Mouse (Mus musculus): Measurements from ENCODE around the gene Rasal2. TPM values are rescaled to one million over a fixed set of nuclear protein-coding genes. Genes with fewer than 3 reads are reported as not detected.

The Rasal2 gene
- total and polyA plus RNA-seq, 3 experiments = 1.5 to 3.2 TPM; not detected in 1

DNA sequence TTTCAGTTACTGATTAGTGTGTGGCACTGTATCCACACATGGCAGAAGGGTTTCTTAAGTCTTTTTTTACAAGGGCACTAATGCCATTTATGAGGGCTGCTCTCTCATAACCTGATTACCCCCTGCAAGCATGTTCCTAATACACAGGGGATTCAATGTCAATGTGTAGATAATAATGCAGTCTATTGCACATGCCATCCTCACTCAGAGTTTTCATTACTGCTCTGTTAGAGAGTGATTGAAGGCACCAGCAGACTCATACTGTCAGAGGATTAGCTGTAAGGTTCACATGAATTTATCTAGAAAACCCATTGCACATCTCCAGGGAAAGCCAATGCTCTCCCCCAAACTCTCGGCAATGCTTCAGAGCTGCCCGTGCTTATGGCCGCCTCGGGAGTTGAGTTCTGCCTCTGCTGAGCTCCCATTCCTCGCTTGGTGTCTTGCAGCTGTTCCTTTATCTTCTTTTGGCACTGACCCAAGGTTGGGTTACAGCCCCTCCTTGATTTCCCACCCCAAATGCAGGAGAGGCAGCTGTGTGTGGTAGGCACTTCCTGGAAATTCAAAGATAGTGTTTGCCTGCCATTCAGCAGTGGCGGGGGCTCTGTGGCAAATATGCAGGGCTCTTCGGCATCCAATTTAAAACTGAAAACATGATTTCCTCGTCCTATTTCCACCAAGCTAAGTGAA is 13.5 kb upstream of the Rasal2 start:
- H3K36me3 ChIP-seq (ENCODE audit: control insufficient read depth in 1 of 2, insufficient read depth in 2 of 2, low read length in 2 of 2) = peaks cover 0 to 15% of the 10 kb centered on the region in 2 experiments; a peak in 2 of 4 replicates
- H3K4me3 ChIP-seq (ENCODE audit: control insufficient read depth in 1 of 2, insufficient read depth in 1 of 2, low read depth in 2 of 2, low read length in 2 of 2) = peak overlapping the region; percentile 29 to 50
- H3K9me3 ChIP-seq (replicated peaks; ENCODE audit: insufficient read depth, low read length) = no peaks in the 10 kb centered on the region
- no peak overlapping the region for H3K27ac ChIP-seq (ENCODE audit: control insufficient read depth, low read depth, low read length)
- peak; percentile 86 for DNase-seq (ENCODE audit: low read depth, low spot score)
- no peaks in the 10 kb centered on the region for H3K27me3 ChIP-seq (ENCODE audit: control insufficient read depth in 1 of 2, insufficient read depth in 2 of 2, low read length in 2 of 2)
- no peaks in the 10 kb centered on the region for H3K79me2 ChIP-seq (ENCODE audit: control insufficient read depth, insufficient read depth, low read length, poor library complexity)
- H3K9ac ChIP-seq (ENCODE audit: control insufficient read depth, low read depth, low read length, poor library complexity, severe bottlenecking) = no peak overlapping the region
- H3K4me1 ChIP-seq (ENCODE audit: control insufficient read depth in 1 of 2, insufficient read depth in 2 of 2, low read length in 2 of 2) = peaks cover 7 to 18% of the 10 kb centered on the region in 2 experiments
- TF ChIP-seq CHD2 (IDR thresholded peaks at IDR 0.05; ENCODE audit: low read length) (no peak), ZNF384 (IDR thresholded peaks at IDR 0.05; ENCODE audit: low read depth, low read length) (no peak), HCFC1 (IDR thresholded peaks at IDR 0.05; ENCODE audit: low read depth, low read length) (no peak), MYC (IDR thresholded peaks at IDR 0.05; ENCODE audit: low read depth, low read length) (no peak; the same call in 1 of the 2 replicates), JUND (IDR thresholded peaks at IDR 0.05; ENCODE audit: low read depth, low read length) (no peak), BHLHE40 (IDR thresholded peaks at IDR 0.05; ENCODE audit: borderline replicate concordance, low read depth, low read length) (no peak), E2F4 (IDR thresholded peaks at IDR 0.05; ENCODE audit: borderline replicate concordance, low read depth, low read length) (no peak), USF2 (IDR thresholded peaks at IDR 0.05; ENCODE audit: borderline replicate concordance in 1 of 2, insufficient read depth in 1 of 2, low read depth in 1 of 2, low read length in 2 of 2) (no peak), CHD1 (IDR thresholded peaks at IDR 0.05; ENCODE audit: low read depth, low read length) (no peak), GATA1 (IDR thresholded peaks at IDR 0.05; ENCODE audit: low read depth, low read length) (peak; percentile 62), MAZ (IDR thresholded peaks at IDR 0.05; ENCODE audit: low read depth, low read length) (peak; percentile 85; the same call in 1 of the 2 replicates), CTCF (IDR thresholded peaks at IDR 0.05 in 2 of 3, conservative IDR thresholded peaks at IDR 0.05 in 1 of 3; ENCODE audit: control insufficient read depth in 1 of 3, insufficient read depth in 1 of 3, low read depth in 2 of 3, low read length in 3 of 3, poor library complexity in 1 of 3, severe bottlenecking in 1 of 3) (no peak), ZC3H11A (IDR thresholded peaks at IDR 0.05; ENCODE audit: low read depth, low read length) (no peak), SMC3 (IDR thresholded peaks at IDR 0.05; ENCODE audit: low read depth, low read length) (no peak), MEF2A (IDR thresholded peaks at IDR 0.05; ENCODE audit: extremely low read depth, insufficient replicate concordance, low read depth, low read length, poor library complexity, severe bottlenecking) (no peak), MAX (IDR thresholded peaks at IDR 0.05; ENCODE audit: low read length) (no peak), EP300 (IDR thresholded peaks at IDR 0.05; ENCODE audit: low read depth in 1 of 2, low read length in 2 of 2) (peak; percentile 47 to 62; a peak in 3 of 4 replicates), MXI1 (IDR thresholded peaks at IDR 0.05; ENCODE audit: low read depth, low read length) (no peak), UBTF (IDR thresholded peaks at IDR 0.05; ENCODE audit: borderline replicate concordance, insufficient read depth, low read depth, low read length) (no peak), POLR2A (IDR thresholded peaks at IDR 0.05; ENCODE audit: control insufficient read depth in 1 of 2, insufficient read depth in 1 of 2, low read depth in 1 of 2, low read length in 2 of 2, poor library complexity in 1 of 2) (no peak), GABPA (IDR thresholded peaks at IDR 0.05; ENCODE audit: low read depth, low read length) (no peak), ZMIZ1 (IDR thresholded peaks at IDR 0.05; ENCODE audit: low read depth, low read length) (no peak), TAL1 (IDR thresholded peaks at IDR 0.05; ENCODE audit: low read length) (0 out of 2 replicates have a peak, but pooled peaks have one; percentile 19), KAT2A (conservative IDR thresholded peaks at IDR 0.05; ENCODE audit: low read depth, low read length) (no peak), USF1 (IDR thresholded peaks at IDR 0.05; ENCODE audit: low read depth, low read length) (no peak), MYB (IDR thresholded peaks at IDR 0.05; ENCODE audit: low read depth, low read length) (no peak), ELF1 (IDR thresholded peaks at IDR 0.05; ENCODE audit: low read depth, low read length) (peak; percentile 75), ZKSCAN1 (IDR thresholded peaks at IDR 0.05; ENCODE audit: low read depth, low read length) (no peak), NRF1 (IDR thresholded peaks at IDR 0.05; ENCODE audit: insufficient read depth, low read depth, low read length, poor library complexity, severe bottlenecking) (no peak), SIN3A (IDR thresholded peaks at IDR 0.05; ENCODE audit: low read length) (peak; percentile 78), ETS1 (IDR thresholded peaks at IDR 0.05; ENCODE audit: low read depth, low read length) (peak; percentile 97), MAFK (IDR thresholded peaks at IDR 0.05; ENCODE audit: borderline replicate concordance, low read depth, low read length) (no peak), TBP (IDR thresholded peaks at IDR 0.05; ENCODE audit: low read depth, low read length) (no peak), POLR2AphosphoS5 (IDR thresholded peaks at IDR 0.05; ENCODE audit: borderline replicate concordance, low read depth, low read length) (no peak), TCF12 (IDR thresholded peaks at IDR 0.05; ENCODE audit: low read depth, low read length) (peak; percentile 83), RCOR1 (IDR thresholded peaks at IDR 0.05; ENCODE audit: low read depth, low read length) (peak; percentile 90)

Data from MEL (cell line).